Mouse (Mus musculus) lung, postnatal 14 days (tissue): ENCODE measurements at regions not wholly inside any gene's neighbourhood (a gene's known extent, or its start where the extent isn't known, plus 50 kb on each side); places are given as distances from the start of the nearest gene placed in this dataset.
"Not testable (repeated sequence)": the region's sequence is repeated elsewhere in the genome, so short reads cannot be mapped to it uniquely, and the experiment has no call there.

Source experiments
- DNase-seq: peaks from one replicate; pipeline ENCODE4 v3.0.0; 2021

DNA sequence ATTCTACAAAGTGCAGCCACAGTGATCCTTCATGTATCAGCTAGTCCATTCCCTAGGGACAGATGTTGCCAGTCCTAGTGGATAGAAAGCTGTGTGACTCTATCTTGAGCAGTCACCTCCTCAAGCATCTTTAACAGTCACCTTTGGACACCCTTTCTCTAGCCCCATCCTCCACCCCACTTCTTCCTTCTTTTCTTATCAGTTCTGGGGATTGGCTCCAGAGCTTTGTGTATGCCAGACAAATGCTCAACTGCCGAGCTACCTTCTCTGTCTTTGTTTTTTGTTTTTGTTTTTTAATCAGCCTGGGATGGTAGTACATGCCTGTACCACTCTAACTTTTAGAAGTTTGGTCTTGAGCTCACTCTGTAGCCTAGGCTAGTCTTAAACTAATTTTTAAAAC is 96.7 kb downstream of the Cd24a start:
- no peak for DNase-seq

DNA sequence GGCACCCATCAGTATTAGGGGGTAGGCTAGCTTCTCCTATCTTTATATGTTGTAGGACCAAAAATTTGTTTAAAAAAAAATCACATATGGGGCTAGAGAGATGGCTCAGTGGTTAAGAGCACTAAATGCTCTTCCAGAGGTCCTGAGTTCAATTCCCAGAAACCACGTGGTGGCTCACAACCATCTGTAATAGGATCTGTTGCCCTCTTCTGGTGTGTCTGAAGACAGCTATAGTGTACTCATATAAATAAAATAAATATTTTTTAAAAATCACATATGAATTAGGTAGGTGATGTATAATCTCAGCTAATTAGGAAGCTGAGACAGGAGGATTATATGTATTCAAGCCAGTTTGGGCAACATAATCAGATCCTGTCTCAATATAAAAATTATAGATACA is 97.4 kb downstream of the Cd24a start:
- DNase-seq: not testable (repeated sequence)

DNA sequence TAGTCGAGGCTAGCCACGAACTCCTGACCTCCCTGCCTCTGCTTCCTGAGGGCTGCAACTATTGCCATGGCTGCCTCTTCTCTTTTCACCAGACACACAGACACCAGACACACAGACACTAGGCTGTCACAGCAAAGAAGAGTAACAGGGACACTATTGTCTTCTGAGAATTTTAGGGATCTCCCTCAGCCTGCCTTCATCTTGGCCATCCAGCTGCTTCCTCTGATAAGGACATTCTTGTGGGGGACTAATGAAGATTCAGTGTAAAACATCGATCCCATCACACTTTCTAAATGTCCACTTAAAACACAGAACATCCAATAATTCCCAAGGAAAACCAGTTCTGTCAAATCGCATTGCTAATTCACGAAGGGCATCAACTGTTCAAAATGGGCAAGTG is 98.2 kb downstream of the Cd24a start:
- no peak for DNase-seq

DNA sequence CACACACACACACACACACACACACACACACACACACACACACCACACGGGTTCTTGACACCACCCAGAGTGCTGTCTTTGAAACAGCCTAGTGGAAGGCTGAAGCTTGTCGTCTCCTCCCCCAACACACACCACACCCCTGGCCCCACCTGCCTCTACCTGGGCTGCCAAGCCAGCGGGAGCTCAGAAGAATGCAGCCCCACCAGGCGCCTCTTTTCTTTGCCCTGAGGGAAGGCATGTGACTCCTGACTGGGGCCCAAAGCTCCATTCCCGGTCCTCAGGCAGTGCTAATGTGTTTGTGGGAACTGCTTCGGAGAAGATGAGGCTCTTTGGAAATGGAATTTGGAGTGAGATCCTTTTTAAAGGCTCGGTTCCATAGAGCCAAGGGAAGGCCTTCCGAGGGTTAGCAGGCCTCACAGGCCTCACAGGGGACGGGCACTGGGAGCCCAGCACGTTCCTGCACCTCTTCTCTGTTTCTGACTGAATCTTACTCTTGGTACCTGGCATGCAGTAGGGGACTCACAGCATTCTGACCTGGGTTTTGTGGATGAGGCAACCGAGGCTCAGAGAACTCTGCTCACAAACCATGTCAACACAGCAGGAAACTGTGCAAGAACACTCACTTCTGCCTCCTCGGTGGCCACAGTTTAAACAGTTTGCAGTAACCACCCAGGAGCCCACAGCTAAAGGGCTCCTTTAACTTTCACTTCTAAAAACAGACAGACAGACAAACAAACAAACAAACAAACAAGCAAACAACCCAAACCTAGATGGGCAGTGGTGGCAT is 106.4 kb downstream of the Cd24a start:
- no peak for DNase-seq

DNA sequence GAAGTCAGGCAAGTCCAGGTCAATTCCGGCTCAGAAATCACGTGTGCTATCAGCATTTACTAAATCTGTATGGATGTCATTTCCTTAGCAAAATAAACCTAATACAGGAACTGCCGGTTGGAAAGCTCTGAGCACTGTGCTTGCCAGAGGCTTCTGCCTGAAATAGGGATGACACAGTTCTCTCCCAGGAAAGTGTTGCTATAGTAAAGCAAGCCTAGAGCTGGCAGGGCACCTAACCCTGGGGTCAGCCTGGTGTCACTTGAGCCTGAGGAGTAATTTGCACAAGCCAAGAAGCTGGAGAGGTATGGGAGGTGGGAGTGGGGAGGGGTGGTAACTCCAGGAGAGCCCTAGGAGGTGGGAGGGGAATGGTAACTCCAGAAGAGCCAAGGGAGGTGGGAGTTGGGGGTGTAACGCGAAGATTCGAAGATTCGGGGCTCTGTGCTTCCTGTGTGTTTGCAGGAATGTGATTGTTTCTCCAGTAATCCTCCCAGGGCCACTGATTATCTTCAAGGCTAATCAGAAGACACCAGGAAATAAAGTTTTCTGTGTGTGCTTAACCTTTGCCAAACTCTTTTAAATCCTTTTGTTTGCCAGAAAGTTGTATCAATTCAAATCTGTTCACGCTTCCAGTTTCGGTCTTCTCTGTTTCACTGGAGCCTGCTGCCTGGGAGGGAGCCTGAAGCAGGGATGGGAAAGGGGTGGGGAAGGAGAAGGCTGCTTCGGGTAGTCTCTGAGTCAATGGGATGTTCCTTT is 111.3 kb downstream of the Cd24a start:
- no peak for DNase-seq

DNA sequence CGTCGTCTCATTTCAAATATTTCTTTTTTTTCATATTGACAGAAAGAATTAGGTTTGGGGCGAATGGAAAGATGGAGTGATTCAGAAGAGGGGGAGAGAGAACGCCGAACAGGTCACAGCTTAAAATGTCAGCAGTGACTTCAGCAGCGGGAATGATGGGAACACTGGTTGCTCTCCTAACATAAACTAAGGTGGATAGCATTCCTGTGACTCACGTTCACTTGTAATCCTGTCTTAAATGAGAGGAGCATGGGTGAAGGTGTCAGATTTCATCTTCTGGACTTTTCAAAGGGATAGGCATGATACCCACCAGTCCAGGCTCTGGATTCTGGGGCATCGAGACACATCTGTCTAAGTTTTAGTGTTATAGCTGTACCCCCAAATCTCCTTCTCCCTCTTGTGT is 111.8 kb downstream of the Cd24a start:
- DNase-seq: no peak

DNA sequence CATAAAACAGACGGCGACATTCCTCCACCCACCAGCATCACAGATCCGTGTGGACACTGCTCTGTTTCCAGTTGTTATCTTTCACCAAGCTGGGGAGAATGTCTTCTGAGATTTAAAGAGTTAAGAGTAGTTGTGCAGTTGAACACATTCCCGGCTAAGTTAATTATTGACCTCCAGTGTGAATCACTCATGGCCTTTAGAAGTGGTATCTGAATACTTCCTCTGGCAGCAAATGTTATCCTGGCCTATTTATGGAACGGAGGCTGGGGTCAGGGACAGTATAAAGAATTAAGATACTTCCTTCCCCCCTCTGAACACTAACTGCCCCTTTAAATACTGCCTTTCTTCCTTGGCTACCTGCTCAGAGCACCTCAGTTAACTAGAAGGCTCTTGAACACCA is 115.9 kb downstream of the Cd24a start:
- DNase-seq: no peak

DNA sequence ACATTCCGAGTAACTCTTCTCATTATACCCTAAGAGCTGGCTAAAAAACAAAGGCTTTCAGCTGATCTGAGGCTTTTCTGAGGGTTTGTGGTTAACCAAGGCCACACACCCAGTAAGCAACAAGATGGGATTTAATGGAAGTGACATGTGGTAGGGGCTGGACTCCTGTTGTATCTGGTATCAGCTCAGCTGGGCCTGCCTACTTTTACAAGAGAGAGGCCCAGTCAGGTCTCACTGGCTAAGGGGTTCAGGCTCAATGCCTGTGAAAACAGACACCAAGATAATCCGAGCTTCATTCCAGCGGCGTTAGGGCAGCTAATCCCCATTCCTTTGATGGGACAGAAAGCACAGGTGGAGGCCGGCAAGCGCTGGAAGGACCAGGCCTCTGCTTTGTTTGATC is 116.4 kb downstream of the Cd24a start:
- no peak for DNase-seq

DNA sequence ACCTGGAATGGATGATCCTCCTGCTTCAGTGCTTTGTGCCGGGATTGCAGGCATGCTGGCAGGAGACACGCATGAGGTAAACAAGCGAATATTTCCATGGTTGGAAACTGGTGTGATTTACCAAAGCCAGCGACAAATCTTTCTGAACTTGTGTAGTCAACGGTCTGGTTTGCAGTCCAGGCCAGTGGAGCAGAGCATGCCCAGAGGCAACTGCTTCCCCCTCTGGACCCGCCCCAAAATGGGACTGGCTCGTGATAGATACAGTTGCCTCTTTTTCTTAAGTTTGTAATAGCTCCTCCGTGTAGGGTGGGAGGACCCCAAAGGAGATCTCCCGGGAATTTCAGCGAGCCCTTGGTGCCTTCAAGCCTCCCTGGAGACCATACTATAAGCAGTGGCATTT is 117.4 kb downstream of the Cd24a start:
- DNase-seq: no peak

DNA sequence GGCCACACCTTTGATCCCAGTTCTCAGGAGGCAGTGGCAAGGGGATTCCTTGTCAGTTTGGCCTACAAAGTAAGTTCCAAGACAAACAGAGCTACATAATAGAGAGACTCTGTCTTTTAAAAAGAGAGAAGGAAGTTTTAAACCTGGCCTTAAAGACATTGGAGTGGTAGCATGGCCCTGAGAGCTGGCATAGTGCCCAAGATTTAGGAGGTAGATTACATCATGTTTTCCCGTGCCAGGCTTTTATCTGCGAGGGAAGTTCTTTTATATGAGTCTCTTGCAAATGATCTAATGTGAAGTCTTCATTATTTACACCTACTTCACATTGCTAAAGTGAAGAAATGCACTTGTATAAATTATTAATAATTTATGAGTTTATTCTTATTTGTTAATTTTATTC is 119.8 kb downstream of the Cd24a start:
- no peak for DNase-seq

DNA sequence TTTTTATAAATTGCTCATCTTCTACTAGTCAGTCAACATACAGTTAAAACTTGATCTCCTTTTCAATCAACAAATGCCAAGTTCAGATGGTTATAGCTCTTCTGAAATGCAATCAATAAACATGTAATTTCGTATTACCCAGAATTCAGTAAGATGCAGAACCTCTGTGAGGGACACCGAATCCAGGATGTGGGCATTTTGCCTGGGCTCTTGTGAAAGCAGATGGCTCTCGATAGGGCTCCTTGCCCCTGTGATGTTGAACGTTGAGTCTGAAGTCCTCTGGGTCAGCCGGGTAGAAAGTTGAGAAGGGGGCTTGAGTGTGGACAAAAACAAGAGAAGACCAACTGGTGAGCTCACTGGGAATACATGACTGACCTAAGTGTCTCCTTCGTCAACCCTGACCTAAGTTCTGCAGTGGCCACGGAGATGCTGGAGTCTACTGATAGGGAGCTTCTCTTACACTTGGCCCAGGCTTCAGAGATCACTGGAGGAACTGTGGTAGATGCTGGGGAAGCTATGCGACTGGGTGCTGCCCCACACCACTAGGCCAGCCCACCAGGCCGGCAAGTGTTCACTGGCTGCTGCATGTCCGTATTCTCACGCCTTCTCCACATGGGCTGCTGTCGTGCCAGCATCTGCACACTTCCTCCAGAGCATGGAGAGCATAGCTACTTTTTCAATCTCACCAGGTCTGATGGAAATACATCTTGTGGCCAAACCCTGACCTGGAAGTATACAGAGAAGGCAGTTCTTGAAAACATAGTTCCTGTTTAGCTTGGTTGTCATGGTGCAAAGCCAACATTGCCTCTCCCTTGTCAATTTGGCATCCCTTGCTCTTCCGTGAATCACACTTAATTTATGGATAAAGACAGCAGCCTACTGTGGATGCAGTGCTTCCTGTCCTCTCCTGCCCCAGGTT is 122.5 kb downstream of the Cd24a start:
- no peak for DNase-seq

DNA sequence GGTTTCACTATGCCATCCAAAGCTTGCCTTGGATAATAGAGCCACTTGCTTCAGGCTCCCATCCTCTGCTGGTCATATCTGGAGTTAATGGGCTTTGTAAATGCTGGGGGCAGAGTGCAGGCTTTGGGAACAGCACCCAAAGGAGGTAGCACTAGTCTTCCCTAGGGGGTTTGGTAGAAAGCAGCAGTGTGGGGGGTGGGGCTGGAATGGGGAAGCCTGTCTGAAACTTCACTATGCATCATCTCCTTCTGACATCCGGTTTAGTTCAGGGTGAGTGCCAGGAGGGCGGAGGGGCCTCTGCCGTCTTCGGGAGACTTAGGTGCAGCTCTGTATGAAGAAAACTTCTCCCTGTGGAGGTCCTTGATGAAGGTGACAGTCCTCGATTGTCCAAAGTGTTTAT is 124.8 kb downstream of the Cd24a start:
- peak; percentile 10 for DNase-seq

DNA sequence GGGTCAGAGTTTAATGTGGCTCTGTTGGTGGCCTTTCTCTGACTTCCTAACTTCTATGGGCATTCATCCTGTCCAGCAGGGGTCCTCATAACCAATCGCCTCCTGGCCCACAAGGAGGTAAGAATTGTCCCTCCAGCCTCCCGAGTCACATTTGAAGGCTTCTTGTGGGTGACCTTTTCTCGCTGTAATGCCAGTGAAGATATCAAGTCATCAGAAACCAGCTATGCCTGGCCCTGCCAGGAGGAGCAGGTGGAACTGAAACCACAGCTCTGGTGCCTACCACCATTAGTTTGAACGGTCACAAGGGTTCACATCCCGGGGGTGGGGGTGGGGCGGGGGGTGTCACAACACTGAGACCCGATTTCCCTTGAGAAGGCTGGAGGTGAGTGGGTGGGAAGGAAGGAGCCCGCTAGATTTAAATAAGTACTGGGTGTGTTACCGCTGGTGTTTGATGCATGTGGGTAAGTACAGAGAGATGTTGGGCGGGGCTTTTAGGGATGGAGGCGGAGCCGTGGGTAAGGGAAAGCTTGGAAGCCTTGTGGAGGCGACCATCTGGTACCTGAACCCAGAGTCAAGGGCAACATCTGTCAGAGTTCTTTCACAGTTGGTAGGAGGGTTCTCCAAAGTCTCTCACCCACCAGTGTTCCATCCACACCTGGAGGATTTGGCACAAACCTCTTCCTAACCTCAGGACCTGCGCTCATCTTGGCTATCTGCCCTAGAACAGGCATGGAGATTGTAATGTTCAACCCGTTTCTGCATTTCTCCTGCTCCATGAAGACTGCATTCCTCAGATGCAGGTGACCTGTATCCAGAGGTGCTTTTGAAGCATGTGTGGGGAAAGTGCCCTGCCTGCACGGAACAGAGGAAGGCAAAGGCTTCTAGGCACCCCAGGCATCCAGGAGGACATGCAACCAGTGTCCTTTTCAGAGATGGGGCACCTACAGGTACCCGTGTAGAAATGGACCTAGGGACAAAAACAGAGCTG is 128.2 kb downstream of the Cd24a start:
- DNase-seq: no peak

DNA sequence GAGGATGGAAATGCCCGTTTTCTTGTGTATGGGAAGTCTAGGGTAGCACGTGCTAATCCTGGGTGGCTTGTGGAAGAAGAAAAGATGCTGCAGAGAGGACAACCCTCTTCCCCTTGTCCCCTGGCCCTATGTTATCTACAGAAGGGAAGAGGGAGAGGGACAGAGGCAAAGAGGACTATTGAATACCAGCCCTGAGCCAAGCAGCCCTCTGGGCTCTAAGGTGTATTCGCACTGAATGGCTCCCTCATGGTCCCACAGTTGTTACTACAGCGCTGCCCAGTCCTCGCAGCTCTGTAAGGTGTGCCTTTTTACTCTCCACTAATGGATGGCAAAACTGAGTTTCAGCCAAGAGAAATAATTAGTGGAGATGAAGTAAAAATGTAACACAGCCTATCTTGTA is 128.9 kb downstream of the Cd24a start:
- DNase-seq: no peak

DNA sequence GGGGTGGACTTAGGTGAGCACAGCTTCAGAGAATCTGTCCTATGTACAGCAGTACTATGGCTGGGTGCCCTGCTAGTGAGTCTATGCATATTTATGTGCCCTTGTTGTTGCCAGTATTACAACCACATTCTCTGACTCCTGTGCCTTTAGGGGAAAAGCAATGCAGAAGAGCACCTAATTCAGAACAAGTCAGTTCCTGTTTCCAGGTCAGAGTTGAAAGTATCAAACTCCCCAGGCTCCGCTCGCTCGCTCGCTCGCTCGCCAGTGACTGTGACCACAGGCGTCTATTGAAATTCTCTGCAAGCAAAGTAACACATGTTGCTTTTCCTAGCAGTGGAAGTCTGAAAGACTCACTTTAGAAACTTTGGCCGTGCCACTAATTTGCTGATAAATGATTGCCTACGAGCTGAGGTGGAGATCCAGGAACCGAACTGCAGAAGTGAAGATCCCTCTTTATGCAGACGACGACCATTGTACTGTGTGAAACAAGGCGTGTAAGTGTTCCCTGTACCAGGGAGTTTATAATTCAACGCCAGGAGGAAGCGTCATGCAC is 129.8 kb downstream of the Cd24a start:
- DNase-seq: no peak

DNA sequence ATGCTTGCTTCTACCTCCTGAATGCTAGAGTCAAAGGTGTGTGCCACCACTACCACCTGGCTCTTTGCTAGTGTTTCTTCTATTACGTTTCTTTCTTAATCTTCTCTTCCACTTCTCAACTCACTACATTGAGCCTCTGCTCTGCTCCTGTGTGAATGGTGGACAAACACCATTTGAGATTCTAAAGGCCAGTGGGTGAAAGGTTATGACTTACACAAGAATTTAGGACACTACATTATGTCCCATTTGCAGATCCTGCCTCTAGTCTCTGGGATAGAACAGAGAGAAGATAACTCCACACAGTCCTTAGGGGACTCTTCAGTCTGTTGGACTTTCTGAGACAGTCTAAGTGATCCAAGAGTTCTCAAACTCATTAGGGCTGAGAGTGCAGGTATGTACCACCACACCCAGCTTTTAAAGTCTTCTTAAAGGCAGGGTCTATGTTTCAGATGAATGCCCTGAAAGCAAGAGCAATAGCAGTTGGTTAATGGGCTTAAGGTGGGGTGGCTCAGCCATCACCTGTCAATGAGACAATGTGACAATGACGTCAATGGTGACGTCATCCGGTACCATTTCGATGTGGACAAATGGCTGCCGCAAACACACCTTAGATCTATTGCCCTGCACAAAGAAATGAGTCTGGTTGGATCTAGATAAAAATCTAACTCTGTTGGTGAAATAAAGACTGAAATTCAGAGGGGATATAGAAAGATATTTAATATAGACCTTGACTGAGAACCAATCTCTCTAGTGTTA is 131.4 kb downstream of the Cd24a start:
- DNase-seq: no peak

DNA sequence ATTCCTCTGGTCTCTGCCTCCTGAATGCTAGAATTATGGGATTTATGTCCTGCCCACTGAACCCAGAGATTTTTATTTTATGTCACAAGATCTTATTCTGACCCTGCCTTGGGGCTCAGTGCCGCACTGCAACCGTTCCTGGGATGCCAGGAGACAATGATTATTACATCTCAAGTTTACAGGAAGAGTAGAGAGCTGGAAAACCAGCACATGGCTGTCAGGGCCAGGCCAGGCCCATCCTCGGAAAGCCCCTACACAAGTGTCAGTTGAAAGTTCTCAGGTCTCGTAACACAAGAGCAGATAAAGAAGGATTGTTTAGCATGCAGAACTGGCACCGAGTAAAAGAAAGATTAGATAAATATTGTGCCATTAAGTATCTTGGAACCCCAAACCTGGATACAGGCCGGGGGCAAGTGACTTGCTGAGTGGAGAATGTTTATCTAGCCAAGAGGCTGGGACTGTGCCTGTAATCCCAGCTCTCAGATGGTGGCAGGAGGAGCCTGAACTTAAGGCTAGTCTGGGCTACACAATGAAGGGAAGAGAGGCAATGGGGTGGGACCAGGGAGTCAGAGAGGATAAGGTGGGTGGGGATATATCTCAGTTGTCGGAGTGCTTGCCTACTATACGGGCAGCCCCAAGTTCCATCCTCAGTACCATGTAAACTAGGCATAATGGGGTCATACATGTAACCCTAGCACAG is 132.3 kb downstream of the Cd24a start:
- DNase-seq: no peak

DNA sequence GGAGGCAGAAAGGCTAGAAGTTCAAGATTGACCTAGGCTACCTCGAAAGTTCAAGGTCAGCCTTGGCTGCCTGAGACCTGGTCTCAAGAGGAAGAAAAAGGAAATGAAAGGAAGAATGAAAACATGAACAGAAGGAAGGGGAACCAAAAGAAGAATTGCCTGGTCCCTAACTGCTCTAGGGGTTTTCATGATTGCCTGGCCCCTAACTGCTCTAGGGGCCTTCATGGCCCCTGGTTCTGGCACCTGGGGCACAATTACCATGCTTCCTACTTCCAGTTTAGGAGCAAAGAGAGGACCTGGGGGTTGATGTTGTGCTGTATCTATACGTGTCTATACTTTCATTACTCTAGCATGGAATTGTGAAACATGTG is 132.8 kb downstream of the Cd24a start:
- no peak for DNase-seq

DNA sequence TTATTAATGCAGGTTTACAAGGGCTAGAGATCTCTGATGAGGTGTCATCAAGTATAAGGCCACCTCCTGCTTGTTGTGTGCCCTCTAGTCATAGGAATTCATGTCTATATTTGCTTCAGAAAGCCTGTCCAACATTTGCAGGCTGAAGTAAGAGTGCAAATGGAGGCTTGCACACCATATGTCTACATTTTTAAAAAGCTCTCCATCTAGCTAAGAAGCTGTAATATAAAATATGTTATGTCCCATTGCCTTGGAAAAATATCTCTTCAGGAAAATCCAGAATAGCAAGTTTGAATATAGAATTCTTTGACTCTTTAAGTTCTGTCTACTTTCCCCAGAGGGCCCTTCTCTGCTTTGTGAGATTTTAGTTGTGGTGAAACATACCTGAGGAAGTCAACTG is 134.6 kb downstream of the Cd24a start:
- no peak for DNase-seq

DNA sequence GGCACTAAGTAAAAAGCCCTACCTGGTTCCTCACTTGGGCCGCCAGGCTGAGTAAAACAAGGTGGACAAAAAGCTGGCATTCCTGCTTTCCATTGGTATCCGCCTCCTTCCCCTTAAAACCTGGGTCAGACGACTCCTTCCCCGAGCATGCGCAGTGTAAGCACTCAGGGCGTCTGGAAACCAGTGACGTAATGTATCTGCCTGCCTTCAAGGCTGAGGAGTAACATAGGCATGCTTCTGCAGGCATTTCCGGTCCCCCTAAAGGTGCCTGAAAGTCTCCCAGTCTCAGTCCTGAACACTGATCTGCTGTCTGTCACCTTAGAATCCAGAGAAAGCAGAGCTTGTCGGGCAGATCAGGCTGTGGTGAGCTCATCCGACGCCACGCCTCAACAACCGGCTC is 140.7 kb downstream of the Cd24a start:
- peak; percentile 20 for DNase-seq

DNA sequence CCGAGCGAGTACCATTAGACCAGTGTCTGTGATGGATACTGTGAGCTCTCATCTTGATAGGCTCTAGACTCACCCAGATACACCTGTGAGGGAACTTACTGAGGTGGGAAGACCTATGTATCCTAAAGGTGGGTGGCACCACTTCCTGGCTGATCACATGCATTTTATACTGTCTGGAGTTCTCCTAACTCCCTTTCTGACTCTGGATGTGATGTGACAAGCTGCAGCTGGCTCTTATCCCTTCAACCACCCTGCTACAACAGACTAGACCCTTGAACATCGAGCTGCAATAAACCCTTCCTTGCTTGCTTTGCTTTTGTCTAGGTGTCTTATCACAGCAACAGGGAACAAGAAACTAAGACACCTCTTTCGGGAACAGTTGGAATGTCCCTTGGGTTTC is 143.3 kb downstream of the Cd24a start:
- no peak for DNase-seq
